Mouse (Mus musculus) cerebellum, adult 11 months (tissue): Measurements from ENCODE around the gene Phospho1.

Source experiments
- DNase-seq: peaks from one replicate; pipeline ENCODE4 v3.0.0; 2022

Gene Phospho1

GRCm38 (mm10) chr11:95814101-95814500, 10.2 kb upstream of the Phospho1 start:
- DNase-seq: no peak

DNA sequence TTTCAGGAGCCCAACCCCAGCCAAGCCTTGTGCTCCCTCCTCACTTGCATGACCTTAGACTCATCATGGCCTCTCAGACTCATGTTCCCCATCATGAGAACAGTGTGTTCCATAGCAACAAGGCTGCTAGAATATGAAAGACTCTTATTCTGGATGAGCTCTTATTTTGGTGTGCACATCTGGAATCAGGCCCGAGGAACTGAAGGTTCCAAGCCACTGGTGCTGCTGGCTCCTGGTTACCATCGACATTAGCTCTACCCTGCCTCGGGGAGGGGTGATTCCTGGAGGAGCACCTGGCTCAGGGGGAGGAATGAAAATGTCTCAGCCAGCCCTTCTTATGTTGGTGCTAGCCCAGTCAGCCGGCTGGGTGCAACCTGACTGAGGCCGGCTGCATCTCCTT, 9.4 kb upstream of the Phospho1 start:
- DNase-seq: no peak

DNA sequence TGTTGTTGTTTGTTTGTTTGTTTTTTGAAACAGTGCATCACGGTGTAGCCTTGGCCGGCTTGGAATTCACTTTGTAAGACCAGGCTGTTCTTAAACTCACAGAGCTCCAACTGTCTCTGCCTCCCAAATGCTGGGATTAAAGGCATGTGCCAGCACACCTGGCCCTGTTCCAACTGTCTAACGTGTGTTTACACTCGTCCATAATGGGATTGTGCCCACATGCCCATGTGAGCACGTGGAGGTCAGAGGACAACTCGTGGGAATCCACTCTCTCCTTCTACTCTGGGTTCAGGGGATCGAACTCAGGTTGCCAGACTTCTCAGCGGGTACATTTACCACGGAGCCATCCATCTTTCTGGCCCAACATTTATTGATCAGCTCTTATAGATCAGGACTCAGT, 8.9 kb upstream of the Phospho1 start:
- no peak for DNase-seq

GRCm38 (mm10) chr11:95819138-95819537, 5.2 kb upstream of the Phospho1 start:
- DNase-seq: no peak

GRCm38 (mm10) chr11:95821511-95821910, 2.8 kb upstream of the Phospho1 start:
- no peak for DNase-seq

DNA sequence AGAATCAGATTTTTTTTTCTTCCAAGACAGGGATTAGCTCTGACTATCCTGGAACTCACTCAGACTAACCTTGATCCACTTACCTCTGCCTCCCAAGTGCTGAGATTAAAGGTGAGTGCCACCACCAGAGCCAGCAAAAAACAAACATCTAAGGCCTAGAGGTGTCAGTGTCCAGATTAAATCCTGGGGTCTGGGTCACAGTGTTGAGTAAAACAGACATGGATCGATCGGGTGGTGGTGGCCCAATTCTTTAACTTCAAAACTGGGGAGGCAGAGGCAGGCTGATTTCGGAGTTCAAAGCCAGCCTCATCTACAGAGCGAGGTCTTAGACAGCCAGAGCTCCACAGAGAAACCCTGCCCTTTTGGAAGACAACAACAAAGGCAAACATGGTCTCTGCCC, 1.9 kb upstream of the Phospho1 start:
- no peak for DNase-seq

DNA sequence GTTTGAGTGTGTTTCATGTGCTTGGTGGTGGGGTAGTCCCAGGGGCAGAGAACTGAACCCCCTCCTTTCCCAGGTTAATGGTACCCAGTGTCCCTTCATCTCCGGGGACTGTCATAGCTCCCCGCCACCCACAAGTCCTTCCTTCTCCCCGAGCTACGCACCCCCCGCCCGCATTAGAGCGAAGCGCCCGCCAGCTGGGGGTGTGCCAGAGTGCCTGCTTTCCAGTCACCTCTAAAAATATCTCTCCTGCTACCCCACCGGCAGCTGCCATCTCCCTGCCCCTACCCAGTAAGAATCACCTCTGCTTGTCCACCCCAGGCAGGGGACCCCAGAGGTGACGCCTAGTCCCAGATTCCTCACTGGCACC, 561 bp downstream of the Phospho1 start:
- DNase-seq: peak; percentile 70

DNA sequence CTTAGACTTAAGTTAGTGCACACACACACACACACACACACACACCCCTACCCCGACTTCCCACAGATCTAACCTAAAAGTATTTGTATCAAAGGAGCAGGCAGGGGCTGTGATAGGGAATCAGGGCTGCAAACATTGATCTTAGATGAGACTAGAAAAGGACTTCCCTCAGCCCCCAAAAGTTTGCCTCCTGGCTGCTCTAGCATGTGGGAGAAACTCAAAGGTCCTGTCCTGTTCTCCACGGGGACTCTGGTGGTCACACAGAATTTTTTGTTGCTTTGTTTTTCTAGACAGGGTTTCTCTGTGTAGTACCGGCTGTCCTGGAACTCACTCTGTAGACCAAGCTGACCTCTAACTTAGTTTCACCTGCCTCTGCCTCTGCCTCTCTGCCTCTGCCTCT, 1.3 kb downstream of the Phospho1 start:
- no peak for DNase-seq

DNA sequence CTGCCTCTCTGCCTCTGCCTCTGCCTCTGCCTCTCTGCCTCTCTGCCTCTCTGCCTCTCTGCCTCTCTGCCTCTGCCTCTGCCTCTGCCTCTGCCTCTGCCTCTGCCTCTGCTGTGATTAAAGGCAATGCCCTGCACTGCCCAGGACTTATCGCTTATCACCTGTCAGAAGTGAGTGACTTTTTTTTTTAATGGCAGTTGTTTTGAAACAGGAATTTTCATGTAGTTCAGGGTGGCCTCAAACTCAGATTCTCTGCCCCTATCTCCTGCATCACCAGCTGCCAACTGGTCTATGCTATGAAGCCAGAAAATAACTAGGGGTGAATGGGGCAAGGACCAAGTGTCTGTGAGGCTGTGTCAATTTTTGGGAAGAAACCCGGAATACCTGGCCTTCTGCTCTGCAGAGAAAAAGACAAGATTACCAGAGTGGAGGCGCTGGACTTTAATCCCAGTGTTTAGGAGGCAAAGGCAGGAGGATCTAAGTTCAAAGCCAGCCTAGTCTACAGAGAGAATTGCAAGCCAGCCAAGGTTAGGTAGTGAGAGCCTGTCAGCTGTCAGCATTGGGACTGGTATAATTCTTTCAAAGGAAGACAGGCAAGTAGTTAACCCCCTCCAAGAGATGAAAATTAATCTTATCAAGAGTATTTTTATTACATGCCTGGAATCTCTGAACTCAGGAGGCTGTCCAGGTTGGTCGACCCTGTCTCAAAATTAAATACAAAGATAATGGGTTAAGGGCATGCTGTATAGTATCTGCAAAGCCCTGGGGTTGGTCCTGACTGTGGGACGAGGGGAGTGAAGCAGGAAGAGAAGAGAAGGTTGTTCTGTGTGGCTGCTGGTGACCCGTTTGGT, 2.2 kb downstream of the Phospho1 start:
- DNase-seq: no peak

- no peak for DNase-seq
Observed at GRCm38 (mm10) chr11:95827168-95827447, 2.8 kb downstream of the Phospho1 start.

GRCm38 (mm10) chr11:95827464-95828085, 3.3 kb downstream of the Phospho1 start:
- peak; percentile 63 for DNase-seq

DNA sequence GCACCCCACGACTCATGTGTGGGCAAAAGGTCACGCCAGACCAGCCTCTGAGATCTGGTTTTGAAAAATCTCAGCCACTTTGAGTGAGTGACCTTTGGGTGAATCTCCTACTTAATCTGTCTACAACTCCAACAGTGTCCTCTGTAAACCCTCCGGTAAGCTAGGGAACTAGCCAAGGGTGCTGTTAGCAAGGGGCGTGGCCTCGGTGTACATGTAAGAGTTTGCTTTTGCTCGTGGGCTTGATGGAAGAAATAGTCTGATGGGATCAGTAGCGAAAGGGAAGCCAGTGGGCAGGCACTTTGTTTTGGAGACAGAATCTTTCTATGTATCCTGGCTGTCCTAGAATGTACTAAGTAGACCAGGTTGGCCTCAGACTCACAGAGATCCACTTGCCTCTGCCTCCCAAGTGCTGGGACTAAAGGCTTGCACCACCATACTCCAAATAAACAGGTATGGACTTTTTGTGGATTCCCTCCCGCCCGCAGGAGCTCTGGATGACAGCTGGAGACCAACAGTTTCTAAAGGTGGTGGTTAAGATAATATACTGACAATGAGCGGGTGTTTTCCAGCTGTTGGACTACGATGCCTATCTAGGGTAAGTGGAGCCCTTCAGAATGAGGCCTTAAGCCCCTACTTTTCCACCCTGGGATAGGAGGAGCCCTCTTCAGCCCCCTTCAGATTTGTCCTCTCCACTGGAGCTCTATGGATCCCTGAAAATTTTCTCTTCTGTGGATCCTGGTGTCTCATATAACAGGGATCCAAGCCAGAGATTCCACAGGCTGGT, 4.1 kb downstream of the Phospho1 start:
- DNase-seq: no peak

GRCm38 (mm10) chr11:95829526-95830050, 5.3 kb downstream of the Phospho1 start:
- DNase-seq: no peak

- DNase-seq: no peak
Observed at GRCm38 (mm10) chr11:95830411-95831275, 6.3 kb downstream of the Phospho1 start.

GRCm38 (mm10) chr11:95831276-95831619, 6.9 kb downstream of the Phospho1 start:
- DNase-seq: no peak

DNA sequence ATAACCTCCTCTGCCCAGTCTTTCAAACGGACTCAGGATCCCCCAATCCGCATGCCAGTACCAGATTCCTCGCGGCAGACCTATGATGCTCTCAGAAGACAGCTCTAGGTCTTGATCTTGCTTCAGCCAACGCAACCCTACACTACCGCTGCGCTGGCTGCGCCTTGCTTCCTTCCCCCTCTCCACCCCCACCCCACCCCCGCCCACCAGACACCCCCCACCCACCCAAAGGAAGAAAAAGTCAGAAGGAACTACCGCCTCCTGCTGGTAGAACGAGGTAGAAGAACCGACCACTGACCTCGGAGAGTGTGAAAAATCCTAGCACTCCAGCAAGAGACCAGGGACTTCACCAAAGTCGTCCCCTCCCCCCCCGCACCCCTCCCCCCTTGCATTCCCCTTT, 7.3 kb downstream of the Phospho1 start:
- no peak for DNase-seq

- no peak for DNase-seq
Observed at GRCm38 (mm10) chr11:95832129-95833005, 8.1 kb downstream of the Phospho1 start.

DNA sequence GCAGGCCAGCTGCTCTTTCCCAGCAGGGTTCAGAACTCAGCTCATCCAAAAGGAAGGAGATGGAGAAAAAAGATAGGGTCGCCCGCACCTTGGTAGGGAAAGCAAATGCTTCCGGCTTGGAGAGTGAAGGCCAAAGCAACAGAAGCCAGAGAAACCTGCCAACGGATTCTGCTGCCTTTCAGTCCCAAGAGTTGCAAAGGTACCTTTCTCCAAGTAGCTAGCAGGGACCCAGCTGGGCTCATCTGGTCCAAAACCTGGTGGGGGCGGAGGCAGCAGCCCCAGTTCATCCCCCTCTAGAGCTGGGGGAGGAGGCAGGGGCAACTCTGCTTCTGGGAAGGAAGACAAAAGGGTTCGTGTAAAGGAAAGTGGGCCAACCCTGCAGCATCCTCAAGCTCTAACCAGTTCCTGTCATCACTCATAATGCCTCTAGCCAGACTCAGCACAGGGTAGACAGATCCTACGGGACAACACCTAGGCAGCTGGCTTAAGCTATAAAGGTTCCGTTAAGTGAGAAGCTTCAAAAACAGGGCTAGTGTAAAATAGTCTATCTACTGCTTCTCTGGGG, 8.8 kb downstream of the Phospho1 start:
- no peak for DNase-seq

DNA sequence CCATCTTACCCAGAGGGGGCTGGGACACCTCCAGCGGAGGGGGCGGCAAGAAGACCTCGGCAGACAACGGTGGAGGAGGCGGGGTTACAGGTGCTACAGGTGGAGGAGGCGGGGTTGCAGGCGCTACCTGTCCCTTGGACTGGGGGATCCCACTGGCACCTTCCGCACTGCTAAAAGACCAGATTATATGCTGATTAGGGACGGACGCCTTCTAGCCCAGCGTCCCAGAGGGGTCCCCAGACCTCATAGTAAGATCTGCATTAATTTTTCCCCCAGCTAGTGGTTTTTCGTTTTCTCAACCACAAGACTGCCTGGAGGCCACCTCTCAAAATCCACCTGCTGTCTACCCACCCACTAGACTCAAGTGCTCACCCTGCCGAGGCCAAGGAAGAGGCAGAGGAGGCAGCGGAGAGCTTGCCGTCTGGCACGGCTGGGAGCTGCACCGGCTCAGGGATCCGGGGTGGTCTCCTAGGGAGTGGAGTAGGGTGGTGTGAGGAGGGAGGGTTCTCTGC, 9.4 kb downstream of the Phospho1 start:
- no peak for DNase-seq

DNA sequence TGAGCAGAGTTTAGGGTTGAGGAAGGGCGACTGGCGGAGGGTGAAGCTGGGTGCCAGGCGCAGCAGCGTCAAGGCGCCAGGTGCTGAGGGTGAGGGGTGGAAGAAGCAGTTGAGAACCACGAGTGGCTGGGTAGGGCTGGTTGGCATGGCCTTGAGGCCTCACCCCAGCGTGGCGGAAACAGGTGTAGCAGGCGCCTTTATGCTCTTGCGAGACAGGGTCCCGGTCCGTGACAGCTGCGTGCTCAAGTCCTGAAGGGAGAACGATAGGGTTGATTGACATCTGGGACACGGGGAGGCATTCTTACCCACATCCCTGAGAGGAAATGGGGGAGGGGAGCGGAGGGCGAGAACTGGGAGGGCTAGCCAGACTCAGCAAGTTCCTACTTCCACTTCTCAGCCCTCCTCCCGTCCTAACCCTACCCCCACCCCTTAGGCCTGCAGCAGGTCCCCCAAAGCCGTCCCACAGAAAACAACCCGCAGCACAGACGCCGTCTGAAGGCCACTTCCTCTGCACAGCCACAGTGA, 9.9 kb downstream of the Phospho1 start:
- no peak for DNase-seq
